Mouse (Mus musculus) ovary, postnatal 36 days (tissue): ENCODE data around the gene Acadsb.
"Not testable (repeated sequence)": the region's sequence is repeated elsewhere in the genome, so short reads cannot be mapped to it uniquely, and the experiment has no call there.

Source experiments
- DNase-seq: peaks from one replicate; pipeline ENCODE4 v3.0.0; 2022; ENCODE audit warnings: low spot score, mixed read lengths

Acadsb gene

DNA sequence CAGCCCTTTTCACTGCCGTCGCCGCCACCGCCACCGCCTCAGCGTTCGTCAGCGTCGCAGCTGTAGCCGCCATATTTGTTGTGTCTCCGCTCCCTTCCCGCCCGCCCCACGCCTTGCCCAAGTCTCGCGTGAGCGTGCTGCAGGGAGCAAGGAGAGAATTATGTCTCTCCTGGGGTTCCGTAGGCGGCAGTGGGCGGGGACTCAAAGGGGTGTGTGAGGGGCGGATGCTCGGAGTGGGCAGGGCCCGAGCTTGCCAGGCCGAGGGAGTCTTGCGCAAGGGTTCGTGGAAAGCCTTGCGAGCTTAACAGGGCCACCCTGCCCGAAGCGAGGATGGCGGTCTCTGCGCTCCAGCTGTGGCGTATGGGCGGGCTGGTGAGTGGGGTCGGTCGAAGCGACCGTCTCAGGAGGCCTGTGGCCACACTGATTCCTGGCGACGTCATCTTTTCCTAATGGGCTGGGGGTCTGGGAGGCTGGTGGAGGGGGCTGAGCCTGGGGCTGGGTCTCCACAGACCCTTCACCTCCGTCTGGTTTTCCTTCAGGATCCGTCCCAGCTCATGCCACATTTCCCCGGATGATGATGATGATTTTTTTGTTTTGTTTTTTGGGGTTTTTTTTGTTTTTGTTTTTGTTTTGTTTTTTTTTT lies at the start of gene Acadsb, which contains the start of gene Ikzf5:
Gene Acadsb (plus strand): TSS at position 186 of the 643 bp plus-strand sequence.
Gene Ikzf5 (minus strand): TSS at position 106 of the 643 bp plus-strand sequence.
- peak; percentile 99 for DNase-seq

- no peak for DNase-seq
Observed at GRCm38 (mm10) chr7:131362269-131362614, 48.2 kb upstream of the Acadsb start.

DNA sequence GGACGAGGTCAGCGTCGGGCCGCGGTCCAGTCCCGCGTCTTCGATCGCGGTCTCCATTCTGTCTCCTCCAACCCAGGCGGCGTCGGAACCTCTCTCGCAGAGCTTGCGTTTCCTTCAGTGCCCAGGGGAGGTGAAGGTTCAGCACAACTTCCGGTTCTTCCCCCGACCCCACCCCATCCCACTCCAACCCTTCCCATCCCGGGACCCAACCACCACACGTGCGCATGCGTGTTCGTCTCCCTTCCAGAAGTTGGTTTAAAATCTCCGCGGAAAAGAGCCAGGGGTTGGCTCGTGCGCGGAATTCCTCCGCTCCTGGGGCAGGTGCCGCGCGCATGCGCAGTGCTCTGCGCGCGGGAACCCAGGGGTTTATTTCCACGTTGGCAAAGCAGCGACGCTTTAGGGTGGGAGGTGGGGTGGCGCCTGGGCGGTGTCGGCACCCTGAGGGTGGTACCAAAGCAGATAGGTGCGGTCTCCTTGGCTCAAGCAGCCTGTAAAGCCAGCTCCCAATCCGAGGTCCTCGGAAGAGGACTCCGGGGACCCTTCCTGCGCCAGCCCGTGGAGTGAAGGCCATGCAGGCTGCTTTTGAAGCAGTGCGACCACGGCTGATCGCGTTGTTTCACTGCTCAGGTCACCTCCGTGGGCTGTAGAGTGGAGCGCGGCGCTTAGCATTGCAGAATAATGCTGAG lies 47.6 kb upstream of the Acadsb start, which contains the start of gene 2310057M21Rik:
Gene 2310057M21Rik (minus strand): TSS at position 145 of the 686 bp plus-strand sequence.
- peak; percentile 93 for DNase-seq

- no peak for DNase-seq
Observed at GRCm38 (mm10) chr7:131364131-131364530, 46.3 kb upstream of the Acadsb start.

DNA sequence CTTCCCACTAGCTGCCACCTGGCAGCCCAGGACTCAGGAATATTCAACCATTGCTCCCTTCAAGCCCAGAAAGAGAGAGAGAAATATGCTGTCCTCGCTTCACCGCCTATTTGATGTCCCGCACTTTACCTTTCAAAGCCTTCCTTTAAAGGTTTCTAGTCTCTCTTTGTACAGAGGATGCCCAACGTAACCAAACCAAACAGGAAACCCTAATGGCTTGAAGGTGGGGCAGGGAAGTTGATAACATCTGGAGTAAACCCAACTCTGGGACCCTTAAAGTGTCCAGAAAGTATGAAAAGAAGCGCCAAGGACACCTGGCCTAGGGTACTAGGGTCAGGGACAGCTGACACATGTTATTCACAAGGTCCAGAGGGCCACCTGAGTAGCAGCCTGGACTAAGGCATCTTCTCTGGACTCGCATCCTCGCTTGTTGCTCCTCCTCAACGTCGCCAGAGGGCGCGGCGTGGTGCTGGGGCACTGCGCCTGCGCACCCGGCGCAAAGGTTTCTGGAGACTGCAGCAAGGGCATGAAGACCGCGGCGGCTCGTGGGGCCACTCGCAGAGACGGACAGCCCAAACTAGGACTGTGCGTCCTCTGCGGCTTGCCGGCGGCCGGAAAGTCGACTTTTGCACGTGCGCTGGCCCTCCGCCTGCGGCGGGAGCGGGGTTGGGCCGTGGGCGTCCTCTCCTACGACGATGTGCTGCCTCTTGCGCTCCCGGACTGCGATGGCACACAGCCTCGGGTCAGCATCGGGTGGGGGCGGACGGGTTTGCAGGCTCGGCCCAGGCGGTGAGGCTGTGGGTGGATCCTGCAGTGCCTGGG lies 39.5 kb upstream of the Acadsb start, which contains the start of gene Pstk:
Gene Pstk (plus strand): TSS at position 494 of the 822 bp plus-strand sequence.
- DNase-seq, result peak; percentile 90

GRCm38 (mm10) chr7:131371470-131371860 lies 38.9 kb upstream of the Acadsb start:
- no peak for DNase-seq

- no peak for DNase-seq
Observed at GRCm38 (mm10) chr7:131371880-131372651, 38.3 kb upstream of the Acadsb start.

GRCm38 (mm10) chr7:131391761-131392160 lies 18.6 kb upstream of the Acadsb start:
- not testable (repeated sequence) for DNase-seq

GRCm38 (mm10) chr7:131409321-131409987 lies 947 bp upstream of the Acadsb start:
- DNase-seq, result peak; percentile 8

GRCm38 (mm10) chr7:131409988-131410385 lies 414 bp upstream of the Acadsb start:
- DNase-seq, result no peak

DNA sequence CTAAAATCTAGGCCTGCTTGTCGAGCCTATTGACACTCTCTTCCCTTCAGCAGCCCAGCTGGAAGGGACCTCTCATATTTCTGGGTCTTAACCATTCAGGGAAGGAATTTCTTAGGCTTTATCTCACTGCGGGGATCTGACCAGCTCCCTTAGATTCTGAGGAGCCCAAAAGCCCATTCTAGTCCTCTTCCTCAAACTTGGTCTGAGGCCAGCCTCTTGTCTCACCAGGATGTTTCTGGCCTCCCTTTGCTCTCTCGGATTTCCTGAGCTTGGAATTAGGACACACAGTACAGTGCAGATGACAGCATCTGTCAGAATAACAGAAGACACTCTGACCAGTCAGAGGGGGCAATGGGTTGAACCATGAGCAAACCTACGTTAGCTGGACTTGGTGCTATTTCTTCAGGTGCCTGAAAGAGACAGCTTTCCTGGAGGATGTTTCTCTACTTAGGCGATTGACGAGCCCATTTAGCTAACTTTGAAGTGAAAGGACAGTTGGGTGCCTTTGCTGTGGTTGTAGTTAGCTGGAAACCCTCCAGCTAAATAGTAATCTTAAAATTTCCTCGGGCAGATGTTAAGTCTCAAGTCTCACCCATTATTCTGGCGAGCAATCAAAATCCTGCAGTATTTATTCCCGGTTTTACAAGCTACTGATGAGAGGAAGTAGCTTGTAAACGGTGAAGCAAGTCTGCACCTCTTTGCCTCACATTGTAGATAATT lies 980 bp downstream of the Acadsb start:
- DNase-seq, result no peak

- DNase-seq, result no peak
Observed at GRCm38 (mm10) chr7:131411941-131412270, 1.5 kb downstream of the Acadsb start.

DNA sequence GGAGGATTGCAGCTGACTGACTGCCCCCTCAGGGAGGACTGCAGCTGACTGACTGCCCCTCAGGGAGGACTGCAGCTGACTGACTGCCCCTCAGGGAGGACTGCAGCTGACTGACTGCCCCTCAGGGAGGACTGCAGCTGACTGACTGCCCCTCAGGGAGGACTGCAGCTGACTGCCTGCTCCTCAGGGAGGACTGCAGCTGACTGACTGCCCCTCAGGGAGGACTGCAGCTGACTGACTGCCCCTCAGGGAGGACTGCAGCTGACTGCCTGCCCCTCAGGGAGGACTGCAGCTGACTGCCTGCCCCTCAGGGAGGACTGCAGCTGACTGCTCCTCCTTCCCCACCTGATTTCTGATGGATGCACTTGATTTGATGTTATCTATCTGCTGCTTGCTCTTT lies 6.3 kb downstream of the Acadsb start:
- not testable (repeated sequence) for DNase-seq

GRCm38 (mm10) chr7:131417605-131418004 lies 7.2 kb downstream of the Acadsb start:
- no peak for DNase-seq

- no peak for DNase-seq
Observed at GRCm38 (mm10) chr7:131424912-131425311, 14.5 kb downstream of the Acadsb start.

DNA sequence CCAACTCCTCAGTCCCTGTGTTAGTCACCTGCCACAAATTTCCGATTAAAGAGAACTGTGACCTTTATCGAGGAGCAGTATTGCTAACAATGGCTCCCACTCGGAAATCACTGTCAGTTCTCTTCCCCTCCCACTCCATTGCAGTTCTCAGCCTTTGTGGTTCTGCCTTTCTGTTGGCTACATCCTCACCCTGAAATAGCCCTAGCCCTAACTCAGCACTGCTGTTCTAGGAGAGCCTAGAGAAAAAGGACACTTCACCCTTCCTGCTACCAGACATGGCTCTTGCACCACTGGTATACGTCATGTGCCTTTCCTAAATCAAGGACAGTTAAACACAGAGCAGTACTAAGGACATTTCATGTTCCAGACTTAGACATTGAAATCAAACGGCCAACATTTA lies 16.9 kb downstream of the Acadsb start:
- no peak for DNase-seq

- no peak for DNase-seq
Observed at GRCm38 (mm10) chr7:131432244-131432643, 21.8 kb downstream of the Acadsb start.

DNA sequence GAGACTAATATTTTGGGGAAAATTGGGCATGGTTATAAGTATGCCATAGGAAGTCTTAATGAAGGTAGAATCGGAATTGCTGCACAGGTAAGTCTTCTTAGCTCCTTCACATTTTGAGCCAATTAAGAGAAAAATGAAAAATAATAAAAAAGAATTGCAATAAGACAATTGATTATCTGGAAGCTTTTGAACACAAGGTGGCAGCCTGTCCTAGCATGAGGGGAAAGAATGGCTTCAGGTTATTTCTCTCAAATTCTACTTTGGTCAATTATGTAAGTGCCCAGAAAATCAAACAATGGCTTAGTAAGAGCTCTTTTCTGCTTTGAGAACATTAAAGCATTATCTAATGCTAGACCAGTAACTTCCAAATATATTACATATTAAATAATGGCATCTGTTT lies 23.9 kb downstream of the Acadsb start:
- no peak for DNase-seq

- no peak for DNase-seq
Observed at GRCm38 (mm10) chr7:131437051-131437450, 26.6 kb downstream of the Acadsb start.

DNA sequence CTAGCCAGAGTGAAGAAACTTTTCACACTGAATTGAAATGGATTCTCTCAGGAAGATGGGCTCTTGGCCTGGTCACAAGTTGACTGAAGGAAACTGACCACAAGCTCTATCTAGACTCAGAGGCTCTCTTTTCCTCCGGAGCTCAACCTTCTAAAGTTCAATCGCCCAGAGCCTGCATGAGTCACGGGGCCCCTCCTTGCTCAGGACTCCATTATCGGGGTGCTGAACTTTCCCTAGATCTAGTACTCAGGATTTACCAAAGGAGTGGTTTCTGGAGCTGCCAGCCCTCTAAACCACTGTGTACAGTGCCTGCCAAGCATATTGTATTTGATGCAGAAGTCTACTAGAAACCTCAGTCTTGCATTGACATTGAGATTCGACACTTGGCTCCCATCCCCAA lies 46.3 kb downstream of the Acadsb start:
- no peak for DNase-seq

DNA sequence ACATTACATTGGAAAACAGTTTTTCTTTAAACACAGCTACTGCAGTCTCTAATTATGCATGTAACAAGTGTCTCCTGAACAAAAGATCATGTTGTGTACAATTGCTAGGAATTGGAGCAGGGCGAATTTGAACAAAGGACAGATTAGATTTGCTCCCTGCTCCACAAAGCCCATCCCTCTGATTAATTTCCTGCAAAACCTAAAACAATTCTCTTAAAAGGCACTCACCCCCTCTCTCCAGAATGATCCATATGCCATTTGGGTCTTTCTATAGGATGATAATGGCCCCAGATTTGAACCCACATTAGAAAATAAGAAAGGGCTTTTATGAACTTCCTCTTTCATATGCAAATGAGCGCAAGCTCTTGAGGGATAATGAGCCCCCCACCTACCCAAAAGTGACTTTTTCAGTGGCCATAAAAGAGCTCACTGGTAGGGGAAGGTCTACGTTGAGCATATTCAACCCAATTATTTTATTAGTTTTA lies 54.8 kb downstream of the Acadsb start:
- no peak for DNase-seq
